Mouse (Mus musculus) G1E-ER4 (cell line): ENCODE data around the gene Slmap. TPM values are rescaled to one million over a fixed set of nuclear protein-coding genes. Genes with fewer than 3 reads are reported as not detected.

Experiments used
- GATA1 ChIP-seq: IDR thresholded peaks from one replicate; pipeline ENCODE4 v1.8.0; 2012; ENCODE audit warnings: low read length, inconsistent platforms
- polyA plus RNA-seq: library from polyadenylated mRNA; stranded (reverse); fragments of >175 nt; gene quantifications from 2 replicates; pipeline ENCODE4 v1.2.3, GENCODE M21; 2012

Slmap gene
- polyA plus RNA-seq, 1 experiment: 67.3 TPM

- no peak for TF ChIP-seq GATA1
Measured at GRCm38 (mm10) chr14:26507361-26507760, 27.4 kb downstream of the Slmap start.

GRCm38 (mm10) chr14:26504541-26504940 is 30.2 kb downstream of the Slmap start:
- TF ChIP-seq GATA1: no peak

GRCm38 (mm10) chr14:26500136-26500933 is 34.4 kb downstream of the Slmap start:
- no peak for TF ChIP-seq GATA1

- TF ChIP-seq GATA1: no peak
Measured at GRCm38 (mm10) chr14:26495021-26495420, 39.7 kb downstream of the Slmap start.

GRCm38 (mm10) chr14:26491150-26491549 is 43.6 kb downstream of the Slmap start:
- TF ChIP-seq GATA1: no peak

- TF ChIP-seq GATA1: no peak
Measured at GRCm38 (mm10) chr14:26488329-26489020, 46.3 kb downstream of the Slmap start.

- no peak for TF ChIP-seq GATA1
Measured at GRCm38 (mm10) chr14:26486416-26487198, 48.1 kb downstream of the Slmap start.

GRCm38 (mm10) chr14:26481457-26481856 is 53.3 kb downstream of the Slmap start:
- TF ChIP-seq GATA1: no peak

GRCm38 (mm10) chr14:26477738-26478137 is 57.0 kb downstream of the Slmap start:
- TF ChIP-seq GATA1: no peak

GRCm38 (mm10) chr14:26476391-26476790 is 58.3 kb downstream of the Slmap start:
- no peak for TF ChIP-seq GATA1

- TF ChIP-seq GATA1: no peak
Measured at GRCm38 (mm10) chr14:26467974-26468373, 66.8 kb downstream of the Slmap start.

GRCm38 (mm10) chr14:26466544-26467125 is 68.1 kb downstream of the Slmap start:
- no peak for TF ChIP-seq GATA1

GRCm38 (mm10) chr14:26465898-26466297 is 68.8 kb downstream of the Slmap start:
- no peak for TF ChIP-seq GATA1

GRCm38 (mm10) chr14:26459516-26459915 is 75.2 kb downstream of the Slmap start:
- TF ChIP-seq GATA1: no peak

GRCm38 (mm10) chr14:26454851-26455250 is 79.9 kb downstream of the Slmap start:
- TF ChIP-seq GATA1: no peak
